ENCODE assay signal across 8 mouse cellular contexts in genomic region chr19:30029894-30030635, GRCm38 (mm10). TPM values are rescaled to one million over a fixed set of nuclear protein-coding genes. Genes with fewer than 3 reads are reported as not detected.
A peak's percentile ranks its signal among the peaks of the same experiment; 100 is the strongest.
DNase-seq lines count a peak whose midpoint lies in the region; ATAC-seq lines count a peak whose summit lies in the region.

Gene Uhrf2 (plus strand): TSS chr19:30030513.

- peak within 1 kb of the TSS; percentile 80 for H3K4me2 ChIP-seq in kidney, embryonic 15.5 days

- peak; percentile 97 to 98 for DNase-seq in B cell, adult 2 months
- DNase-seq in brain, adult 2 months (ENCODE audit: low read depth, low spot score), result peak; percentile 97
- peak; percentile 98 for DNase-seq in heart, embryonic 10.5 days (ENCODE audit: low spot score)
- DNase-seq in liver, result peak; percentile 97
- peak; percentile 97 to 99 for DNase-seq in spleen, postnatal 4 days (ENCODE audit: low spot score in 2 of 2)

- peak within 1 kb of the TSS; percentile 100 for H3K9ac ChIP-seq in kidney, embryonic 15.5 days

- peak; percentile 94 for ATAC-seq in erythroblast, adult 5-6 weeks (replicated peaks; ENCODE audit: low FRiP score, poor library complexity, severe bottlenecking)
- peak; percentile 96 for ATAC-seq in kidney, embryonic 15.5 days (replicated peaks; ENCODE audit: low FRiP score)
- ATAC-seq in monocyte, adult 5-6 weeks (replicated peaks; ENCODE audit: insufficient number of reproducible peaks, low FRiP score, low TSS enrichment, poor library complexity, severe bottlenecking), result peak; percentile 94

- H3K9me3 ChIP-seq in heart, embryonic 10.5 days, result no peaks in the 10 kb centered on the region
- no peaks in the 10 kb centered on the region for H3K9me3 ChIP-seq in kidney, embryonic 15.5 days (replicated peaks)

- H3K36me3 ChIP-seq in heart, embryonic 10.5 days, result no peaks in the 10 kb centered on the region
- H3K36me3 ChIP-seq in kidney, embryonic 15.5 days, result peaks cover 6% of the 10 kb centered on the region; the same call in 1 of the 2 replicates

- peaks cover 25% of the 10 kb centered on the region for H3K4me1 ChIP-seq in heart, embryonic 10.5 days
- peaks cover 24% of the 10 kb centered on the region for H3K4me1 ChIP-seq in kidney, embryonic 15.5 days

- H3K27ac ChIP-seq in heart, embryonic 10.5 days, result peak within 1 kb of the TSS; percentile 99
- H3K27ac ChIP-seq in kidney, embryonic 15.5 days, result peak within 1 kb of the TSS; percentile 95

- WGBS in heart, embryonic 10.5 days, result 2% methylated on average over 74 of the region's 74 CpGs
- 1% methylated on average over 74 of the region's 74 CpGs for WGBS in kidney, embryonic 15.5 days

- H3K4me3 ChIP-seq in heart, embryonic 10.5 days, result peak within 1 kb of the TSS; percentile 99
- peak within 1 kb of the TSS; percentile 94 for H3K4me3 ChIP-seq in kidney, embryonic 15.5 days (replicated peaks)

- H3K27me3 ChIP-seq in heart, embryonic 10.5 days (ENCODE audit: insufficient read depth, poor library complexity, severe bottlenecking), result no peaks in the 10 kb centered on the region
- H3K27me3 ChIP-seq in kidney, embryonic 15.5 days, result no peaks in the 10 kb centered on the region

RNA-seq across cellular contexts. Expression of gene Uhrf2, which starts in this region (rescaled TPM):
- 69.0 and 73.2 TPM in 2 replicates for total RNA-seq in erythroblast, adult 5-6 weeks (2015; ENCODE audit: low replicate concordance)
- total RNA-seq in erythroblast, adult 5-6 weeks (2017; ENCODE audit: low replicate concordance), result 54.1 and 67.5 TPM in 2 replicates
- 56.6 and 65.2 TPM in 2 replicates for polyA plus RNA-seq in heart, embryonic 10.5 days (2016; fragmentation: Nextera tagmentation; extraction: Ambion mirVana)
- polyA plus RNA-seq in kidney, embryonic 15.5 days (2015; fragmentation: Nextera tagmentation; extraction: Ambion mirVana), result 85.3 and 87.5 TPM in 2 replicates
- 68.4 to 101 TPM (median 95.4 TPM) in 3 replicates for total RNA-seq in monocyte, adult 5-6 weeks (2017)

Comparison
In these comparisons a context has a peak if more than half of its experiments do, and no peak if none do; other contexts are left out.
1. Peak in every context shown above with its lines: DNase-seq, ATAC-seq, H3K4me3 ChIP-seq and H3K27ac ChIP-seq.